Mouse (Mus musculus): ENCODE results near the gene Urm1. TPM values are rescaled to one million over a fixed set of nuclear protein-coding genes. Genes with fewer than 3 reads are reported as not detected.

Gene Urm1
- total and polyA plus RNA-seq, 3 experiments, result 90.5 to 131 TPM; not detected in 1

GRCm38 (mm10) chr2:29802075-29802826 is 17.6 kb upstream of the Urm1 start, which contains the start of gene Slc27a4:
Slc27a4 (plus strand) TSS chr2:29802634.
- peak; percentile 92 for DNase-seq (ENCODE audit: low read depth, low spot score)
- peak within 1 kb of the TSS; percentile 68 to 70 for H3K4me3 ChIP-seq (ENCODE audit: control insufficient read depth in 1 of 2, insufficient read depth in 1 of 2, low read depth in 2 of 2, low read length in 2 of 2)
- 0 out of 2 replicates have a peak, but pooled peaks cover 1% of the 10 kb centered on the region for H3K79me2 ChIP-seq (ENCODE audit: control insufficient read depth, insufficient read depth, low read length, poor library complexity)
- peak within 1 kb of the TSS; percentile 73 for H3K9ac ChIP-seq (ENCODE audit: control insufficient read depth, low read depth, low read length, poor library complexity, severe bottlenecking)
- no peaks in the 10 kb centered on the region for H3K27me3 ChIP-seq (ENCODE audit: control insufficient read depth in 1 of 2, insufficient read depth in 2 of 2, low read length in 2 of 2)
- H3K27ac ChIP-seq (ENCODE audit: control insufficient read depth, low read depth, low read length), result no peak within 1 kb of the TSS
- H3K9me3 ChIP-seq (replicated peaks; ENCODE audit: insufficient read depth, low read length), result no peaks in the 10 kb centered on the region
- no peaks in the 10 kb centered on the region; a peak in 1 of 4 replicates for H3K36me3 ChIP-seq (ENCODE audit: control insufficient read depth in 1 of 2, insufficient read depth in 2 of 2, low read length in 2 of 2)
- H3K4me1 ChIP-seq (ENCODE audit: control insufficient read depth in 1 of 2, insufficient read depth in 2 of 2, low read length in 2 of 2), result peaks cover 3 to 7% of the 10 kb centered on the region in 2 experiments; a peak in 2 of 4 replicates
- TF ChIP-seq EP300 (IDR thresholded peaks at IDR 0.05; ENCODE audit: low read depth in 1 of 2, low read length in 2 of 2) (no peak), CHD2 (IDR thresholded peaks at IDR 0.05; ENCODE audit: low read length) (no peak), NELFE (IDR thresholded peaks at IDR 0.05; ENCODE audit: low read depth, low read length) (peak; percentile 62), POLR2AphosphoS5 (IDR thresholded peaks at IDR 0.05; ENCODE audit: borderline replicate concordance, low read depth, low read length) (no peak), NRF1 (IDR thresholded peaks at IDR 0.05; ENCODE audit: insufficient read depth, low read depth, low read length, poor library complexity, severe bottlenecking) (peak; percentile 73), ZC3H11A (IDR thresholded peaks at IDR 0.05; ENCODE audit: low read depth, low read length) (no peak), ZMIZ1 (IDR thresholded peaks at IDR 0.05; ENCODE audit: low read depth, low read length) (peak; percentile 31; the same call in 1 of the 2 replicates), TCF12 (IDR thresholded peaks at IDR 0.05; ENCODE audit: low read depth, low read length) (peak; percentile 34; the same call in 1 of the 2 replicates), RCOR1 (IDR thresholded peaks at IDR 0.05; ENCODE audit: low read depth, low read length) (no peak), MEF2A (IDR thresholded peaks at IDR 0.05; ENCODE audit: extremely low read depth, insufficient replicate concordance, low read depth, low read length, poor library complexity, severe bottlenecking) (no peak), TAL1 (IDR thresholded peaks at IDR 0.05; ENCODE audit: low read length) (no peak), USF1 (IDR thresholded peaks at IDR 0.05; ENCODE audit: low read depth, low read length) (0 out of 2 replicates have a peak, but pooled peaks have one; percentile 29), RAD21 (IDR thresholded peaks at IDR 0.05; ENCODE audit: low read depth, low read length) (no peak), HCFC1 (IDR thresholded peaks at IDR 0.05; ENCODE audit: low read depth, low read length) (peak; percentile 100), POLR2AphosphoS2 (IDR thresholded peaks at IDR 0.05; ENCODE audit: low read length) (no peak), ELF1 (IDR thresholded peaks at IDR 0.05; ENCODE audit: low read depth, low read length) (peak; percentile 50; the same call in 1 of the 2 replicates), SIN3A (IDR thresholded peaks at IDR 0.05; ENCODE audit: low read length) (peak; percentile 72), KAT2A (conservative IDR thresholded peaks at IDR 0.05; ENCODE audit: low read depth, low read length) (peak; percentile 89; the same call in 1 of the 2 replicates), SMC3 (IDR thresholded peaks at IDR 0.05; ENCODE audit: low read depth, low read length) (no peak), MYC (IDR thresholded peaks at IDR 0.05; ENCODE audit: low read depth, low read length) (no peak), ETS1 (IDR thresholded peaks at IDR 0.05; ENCODE audit: low read depth, low read length) (no peak), MAFK (IDR thresholded peaks at IDR 0.05; ENCODE audit: borderline replicate concordance, low read depth, low read length) (no peak), GABPA (IDR thresholded peaks at IDR 0.05; ENCODE audit: low read depth, low read length) (no peak), USF2 (IDR thresholded peaks at IDR 0.05; ENCODE audit: borderline replicate concordance in 1 of 2, insufficient read depth in 1 of 2, low read depth in 1 of 2, low read length in 2 of 2) (no peak), ZNF384 (IDR thresholded peaks at IDR 0.05; ENCODE audit: low read depth, low read length) (no peak), UBTF (IDR thresholded peaks at IDR 0.05; ENCODE audit: borderline replicate concordance, insufficient read depth, low read depth, low read length) (no peak), MAX (IDR thresholded peaks at IDR 0.05; ENCODE audit: low read length) (no peak), GATA1 (IDR thresholded peaks at IDR 0.05; ENCODE audit: low read depth, low read length) (no peak), CTCF (IDR thresholded peaks at IDR 0.05 in 2 of 3, conservative IDR thresholded peaks at IDR 0.05 in 1 of 3; ENCODE audit: control insufficient read depth in 1 of 3, insufficient read depth in 1 of 3, low read depth in 2 of 3, low read length in 3 of 3, poor library complexity in 1 of 3, severe bottlenecking in 1 of 3) (no peak), CHD1 (IDR thresholded peaks at IDR 0.05; ENCODE audit: low read depth, low read length) (no peak), MAZ (IDR thresholded peaks at IDR 0.05; ENCODE audit: low read depth, low read length) (peak; percentile 77; the same call in 1 of the 2 replicates), BHLHE40 (IDR thresholded peaks at IDR 0.05; ENCODE audit: borderline replicate concordance, low read depth, low read length) (no peak), E2F4 (IDR thresholded peaks at IDR 0.05; ENCODE audit: borderline replicate concordance, low read depth, low read length) (no peak), MXI1 (IDR thresholded peaks at IDR 0.05; ENCODE audit: low read depth, low read length) (peak; percentile 71), ZKSCAN1 (IDR thresholded peaks at IDR 0.05; ENCODE audit: low read depth, low read length) (no peak)

Measured in MEL (cell line).